Mouse (Mus musculus) lung, embryonic 16.5 days (tissue): Measurements from ENCODE around the gene Fbxl17. TPM values are rescaled to one million over a fixed set of nuclear protein-coding genes. Genes with fewer than 3 reads are reported as not detected.

ENCODE experiments used
- ATAC-seq: fragments of 200-750 bp; cut with Nextera tagmentation; 2 replicates; pipeline ENCODE4 v1.8.0; 2017; ENCODE audit warnings: low read depth, mild to moderate bottlenecking, moderate library complexity
- H3K27ac ChIP-seq: fragments of 300-500 bp; sonication (generic); 2 replicates; pipeline ENCODE4 v1.5.1; 2014; ENCODE audit warnings: mild to moderate bottlenecking, control low read depth, low read length
- H3K27me3 ChIP-seq: fragments of 300-500 bp; sonication (generic); 2 replicates; pipeline ENCODE4 v1.6.1; 2014; ENCODE audit warnings: low read depth, low read length, mixed read lengths; ENCODE audit not compliant: control insufficient read depth, insufficient read depth
- H3K36me3 ChIP-seq: fragments of 300-500 bp; sonication (generic); 2 replicates; pipeline ENCODE4 v1.6.1; 2014; ENCODE audit warnings: low read length; ENCODE audit not compliant: control insufficient read depth, insufficient read depth
- H3K4me1 ChIP-seq: fragments of 300-500 bp; sonication (generic); replicated peaks from 2 replicates; pipeline ENCODE4 v1.6.1; 2014; ENCODE audit warnings: low read length, mixed read lengths; ENCODE audit not compliant: control insufficient read depth, insufficient read depth
- H3K4me2 ChIP-seq: fragments of 300-500 bp; sonication (generic); 2 replicates; pipeline ENCODE4 v1.6.1; 2014; ENCODE audit warnings: low read depth, low read length, control low read depth
- H3K4me3 ChIP-seq: fragments of 300-500 bp; sonication (generic); 2 replicates; pipeline ENCODE4 v1.5.1; 2014; ENCODE audit warnings: mild to moderate bottlenecking, low read length, control low read depth
- H3K9ac ChIP-seq: fragments of 300-500 bp; sonication (generic); 2 replicates; pipeline ENCODE4 v1.6.1; 2014; ENCODE audit warnings: low read length, control low read depth
- H3K9me3 ChIP-seq: fragments of 300-500 bp; sonication (generic); 2 replicates; pipeline ENCODE4 v1.6.1; 2016; ENCODE audit warnings: low read length; ENCODE audit not compliant: control insufficient read depth
- WGBS: fragments of 180-500 bp; shearing (Covaris S2); extraction: QIAGEN DNeasy Blood & Tissue Kit; methylation state at CpG from one replicate; pipeline ENCODE4 v1.1.7; 2014; 5-methylcytosine and 5-hydroxymethylcytosine counted together
- polyA plus RNA-seq: library from polyadenylated mRNA; unstranded; fragments of >200 nt; fragmentation: Nextera tagmentation; extraction: Ambion mirVana; gene quantifications from 2 replicates; pipeline ENCODE4 v1.2.1, GENCODE M21; 2015

Fbxl17 gene
- polyA plus RNA-seq, 1 experiment from 2014 or later = 3.8 TPM

DNA sequence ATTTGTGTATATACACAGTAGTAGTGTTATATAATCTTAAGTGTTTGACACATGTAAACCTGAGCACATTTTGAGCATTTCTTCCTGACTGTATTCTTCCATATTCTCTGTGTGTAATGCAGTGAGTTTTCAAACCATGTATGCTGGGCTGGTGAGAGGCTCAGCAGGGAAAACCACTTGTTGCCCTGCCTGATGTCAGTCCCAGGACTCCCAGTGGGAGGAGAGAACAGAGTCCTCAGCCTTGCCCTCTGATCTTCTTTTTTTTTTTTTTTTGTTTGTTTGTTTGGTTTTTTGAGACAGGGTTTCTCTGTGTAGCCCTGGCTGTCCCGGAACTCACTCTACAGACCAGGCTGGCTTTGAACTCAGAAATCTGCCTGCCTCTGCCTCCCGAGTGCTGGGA lies 321.5 kb downstream of the Fbxl17 start:
- Histone ChIP-seq H3K4me3 (no peak overlapping the region), H3K27me3 (no peaks in the 10 kb centered on the region), H3K9ac (no peak overlapping the region), H3K27ac (no peak overlapping the region), H3K4me2 (no peak overlapping the region), H3K4me1 (no peaks in the 10 kb centered on the region), H3K36me3 (no peaks in the 10 kb centered on the region), H3K9me3 (no peaks in the 10 kb centered on the region)
- WGBS = 86% methylated on average over 2 of the region's 2 CpGs
- no peak for ATAC-seq

DNA sequence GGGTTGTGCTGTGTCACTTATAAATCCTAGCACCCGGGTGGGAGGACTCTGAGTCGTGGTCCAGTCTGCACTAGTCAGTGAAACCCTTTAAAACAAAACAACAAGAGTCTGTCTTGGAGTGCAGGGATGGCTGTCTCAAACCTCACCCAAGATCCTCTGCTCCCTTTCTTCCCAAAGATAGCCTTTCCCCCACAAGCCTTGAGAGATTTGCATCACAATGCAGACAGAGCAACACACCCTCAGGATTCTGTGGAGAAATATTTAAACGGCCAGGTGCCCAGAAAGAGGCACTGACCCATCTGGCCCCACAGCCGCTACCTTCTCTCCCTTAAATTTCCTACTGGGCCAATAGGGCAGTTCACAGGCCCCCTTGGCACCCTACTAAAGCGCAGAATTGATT lies 323.4 kb downstream of the Fbxl17 start:
- no peak overlapping the region for H3K4me3 ChIP-seq
- no peaks in the 10 kb centered on the region for H3K4me1 ChIP-seq
- H3K9ac ChIP-seq = no peak overlapping the region
- no peak for ATAC-seq
- no peak overlapping the region for H3K27ac ChIP-seq
- no peaks in the 10 kb centered on the region for H3K9me3 ChIP-seq
- WGBS = 75% methylated on average over 5 of the region's 5 CpGs
- H3K4me2 ChIP-seq = no peak overlapping the region
- H3K27me3 ChIP-seq = no peaks in the 10 kb centered on the region
- H3K36me3 ChIP-seq = no peaks in the 10 kb centered on the region

DNA sequence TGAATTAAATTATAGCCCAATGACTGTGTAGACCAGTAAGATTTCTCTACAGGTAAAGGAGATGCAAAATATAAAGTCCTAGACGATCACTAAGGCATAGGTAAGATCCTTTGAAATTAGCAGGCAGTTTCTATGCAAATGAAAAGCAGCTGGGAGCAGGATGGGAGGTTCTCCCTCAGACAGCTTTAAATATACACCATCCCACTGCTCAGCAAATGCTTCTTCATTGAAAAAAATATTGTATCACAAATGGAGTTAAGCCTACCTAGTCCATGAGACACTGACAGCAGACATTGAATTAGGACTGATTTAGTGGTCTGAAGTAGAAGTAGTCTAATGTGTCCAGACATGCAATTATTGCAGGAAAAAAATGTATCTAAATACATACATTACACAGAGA lies 327.1 kb downstream of the Fbxl17 start:
- Histone ChIP-seq H3K4me2 (no peak overlapping the region), H3K27me3 (no peaks in the 10 kb centered on the region), H3K9me3 (no peaks in the 10 kb centered on the region), H3K4me1 (no peaks in the 10 kb centered on the region), H3K4me3 (no peak overlapping the region), H3K9ac (no peak overlapping the region), H3K27ac (no peak overlapping the region), H3K36me3 (no peaks in the 10 kb centered on the region)
- WGBS = 60% methylated on average over 1 of the region's 1 CpGs
- no peak for ATAC-seq

DNA sequence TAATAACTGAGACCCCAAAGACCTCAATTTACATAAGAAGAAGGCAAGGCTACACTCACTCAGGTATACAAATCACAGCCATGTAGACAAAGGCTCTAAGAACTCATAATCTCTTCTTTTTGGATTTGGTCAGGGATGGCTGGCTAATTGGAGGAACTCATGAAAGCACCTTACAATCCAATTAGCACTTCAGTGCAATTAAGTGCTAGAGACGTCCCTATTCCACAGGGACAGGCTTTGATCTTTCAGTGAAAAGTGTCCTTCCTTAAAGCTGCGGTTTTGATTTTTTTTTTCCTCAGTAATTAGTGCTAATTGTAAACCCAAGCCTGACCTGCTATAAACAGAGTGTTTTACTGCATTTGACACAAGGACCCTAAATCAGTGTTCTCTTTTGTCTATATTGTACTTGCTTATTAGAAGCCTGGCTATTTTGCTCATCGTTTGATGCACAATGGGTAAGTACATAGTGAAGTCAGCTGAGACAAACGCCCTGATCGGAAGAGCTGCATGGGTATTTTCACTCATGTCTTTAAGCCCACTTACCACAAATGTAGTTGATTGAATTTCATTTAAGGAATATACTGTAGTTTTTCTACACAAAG lies 327.8 kb downstream of the Fbxl17 start:
- no peak for ATAC-seq
- Histone ChIP-seq H3K9me3 (no peaks in the 10 kb centered on the region), H3K27ac (no peak overlapping the region), H3K4me2 (no peak overlapping the region), H3K4me1 (no peaks in the 10 kb centered on the region), H3K36me3 (no peaks in the 10 kb centered on the region), H3K9ac (no peak overlapping the region), H3K27me3 (no peaks in the 10 kb centered on the region), H3K4me3 (no peak overlapping the region)
- WGBS = 61% methylated on average over 5 of the region's 5 CpGs

DNA sequence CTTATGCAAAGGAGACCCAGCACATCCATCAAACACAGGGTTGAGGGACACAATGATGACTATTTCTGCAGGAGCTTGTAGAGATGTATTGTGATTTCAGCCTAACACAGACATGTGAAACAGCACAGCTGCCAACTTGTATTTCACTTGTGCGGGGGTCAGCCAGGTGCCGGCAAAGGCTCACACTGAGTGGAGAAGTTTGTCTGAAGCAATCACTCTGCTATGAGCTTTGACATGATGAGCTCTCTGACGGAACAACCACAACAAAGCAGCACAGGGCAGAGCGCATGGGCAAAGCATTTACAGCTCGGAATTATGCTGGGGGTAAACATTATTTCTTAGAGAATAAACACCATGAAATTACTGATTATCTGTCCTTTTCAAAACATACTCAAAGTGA lies 328.6 kb downstream of the Fbxl17 start:
- H3K4me2 ChIP-seq = no peak overlapping the region
- H3K27ac ChIP-seq = no peak overlapping the region
- WGBS = 41% methylated on average over 5 of the region's 5 CpGs
- H3K27me3 ChIP-seq = no peaks in the 10 kb centered on the region
- no peaks in the 10 kb centered on the region for H3K9me3 ChIP-seq
- H3K36me3 ChIP-seq = no peaks in the 10 kb centered on the region
- H3K9ac ChIP-seq = no peak overlapping the region
- no peak overlapping the region for H3K4me3 ChIP-seq
- no peak for ATAC-seq
- H3K4me1 ChIP-seq = no peaks in the 10 kb centered on the region

DNA sequence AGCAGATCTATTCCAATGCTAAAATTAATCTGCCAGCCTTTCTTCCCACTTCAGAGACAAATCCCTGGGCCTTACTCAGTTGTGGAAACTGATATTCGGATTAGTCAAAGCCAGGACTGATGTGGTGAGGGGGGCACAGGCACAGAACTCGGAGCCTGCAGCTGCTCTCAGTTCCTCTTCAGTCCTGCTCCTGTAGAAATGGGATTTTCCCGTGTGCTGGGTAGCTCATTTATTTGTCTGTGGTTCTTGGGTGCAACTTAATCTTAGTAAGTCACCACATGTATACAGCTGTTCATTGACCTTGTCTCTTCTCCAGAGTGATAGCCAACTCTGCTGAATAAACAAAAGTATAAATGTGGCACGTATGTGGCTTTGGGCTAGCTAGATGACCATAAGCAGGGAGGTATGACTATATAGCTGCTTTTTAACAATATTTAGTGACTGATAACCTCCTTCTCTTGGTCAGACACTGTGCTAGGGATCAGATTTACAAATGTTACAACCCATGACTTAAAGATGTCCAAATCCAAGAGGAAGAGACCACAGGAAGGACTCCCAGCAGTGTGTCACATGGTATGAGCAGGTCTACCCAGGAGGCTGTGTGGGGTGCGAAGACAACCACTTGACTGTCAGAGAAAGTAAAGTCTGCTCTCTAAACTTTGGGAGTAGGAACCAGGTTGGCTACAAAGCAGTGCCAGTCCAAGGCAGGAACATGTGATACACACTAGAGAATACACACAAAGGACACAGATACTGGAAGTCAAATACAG lies 331.6 kb downstream of the Fbxl17 start:
- Histone ChIP-seq H3K36me3 (no peaks in the 10 kb centered on the region), H3K4me3 (no peak overlapping the region), H3K27ac (no peak overlapping the region), H3K4me2 (no peak overlapping the region), H3K27me3 (no peaks in the 10 kb centered on the region), H3K9me3 (no peaks in the 10 kb centered on the region), H3K9ac (no peak overlapping the region), H3K4me1 (no peaks in the 10 kb centered on the region)
- WGBS = 59% methylated on average over 5 of the region's 5 CpGs
- ATAC-seq = no peak

DNA sequence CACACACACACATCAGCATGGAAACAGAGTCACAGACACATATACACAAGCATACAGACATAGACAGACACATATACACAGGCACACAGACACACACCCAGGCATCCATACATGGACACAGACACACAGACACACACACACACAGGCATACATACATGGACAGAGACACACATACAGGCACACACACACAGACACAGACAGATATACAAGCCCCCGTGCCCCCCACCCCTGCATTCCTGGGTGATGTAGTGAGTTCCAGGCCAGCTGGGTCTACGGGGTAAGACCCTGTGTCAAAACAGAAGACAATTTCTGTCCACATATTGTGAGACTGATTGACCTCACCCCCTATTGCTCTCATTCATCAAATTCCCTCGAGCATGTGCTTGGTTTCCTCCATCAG lies 332.6 kb downstream of the Fbxl17 start:
- WGBS = 58% methylated on average over 3 of the region's 3 CpGs
- Histone ChIP-seq H3K9ac (no peak overlapping the region), H3K9me3 (no peaks in the 10 kb centered on the region), H3K4me3 (no peak overlapping the region), H3K36me3 (no peaks in the 10 kb centered on the region), H3K27ac (no peak overlapping the region), H3K27me3 (no peaks in the 10 kb centered on the region), H3K4me1 (no peaks in the 10 kb centered on the region), H3K4me2 (no peak overlapping the region)
- ATAC-seq = no peak

DNA sequence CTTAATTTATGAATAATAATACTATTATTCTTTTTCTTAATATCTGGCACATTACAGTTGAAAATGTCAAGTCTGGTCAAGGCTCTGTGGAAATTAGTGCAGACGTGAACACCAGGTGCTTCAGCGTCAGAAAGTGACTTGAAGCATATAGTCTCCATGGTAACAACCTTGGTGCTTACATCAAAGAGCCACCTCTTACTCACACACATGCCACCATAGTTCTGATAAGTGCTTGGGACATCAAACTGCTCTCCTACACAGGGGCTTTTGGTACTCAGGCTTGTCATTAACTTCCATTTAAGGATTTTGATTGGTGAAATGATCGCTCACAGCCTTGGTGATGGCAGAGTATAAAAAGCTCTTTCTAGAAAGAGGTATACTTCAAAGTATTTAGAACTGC lies 333.1 kb downstream of the Fbxl17 start:
- no peaks in the 10 kb centered on the region for H3K9me3 ChIP-seq
- H3K4me3 ChIP-seq = no peak overlapping the region
- ATAC-seq = no peak
- H3K9ac ChIP-seq = no peak overlapping the region
- no peak overlapping the region for H3K27ac ChIP-seq
- 58% methylated on average over 3 of the region's 3 CpGs for WGBS
- H3K4me1 ChIP-seq = no peaks in the 10 kb centered on the region
- H3K36me3 ChIP-seq = no peaks in the 10 kb centered on the region
- no peak overlapping the region for H3K4me2 ChIP-seq
- H3K27me3 ChIP-seq = no peaks in the 10 kb centered on the region

DNA sequence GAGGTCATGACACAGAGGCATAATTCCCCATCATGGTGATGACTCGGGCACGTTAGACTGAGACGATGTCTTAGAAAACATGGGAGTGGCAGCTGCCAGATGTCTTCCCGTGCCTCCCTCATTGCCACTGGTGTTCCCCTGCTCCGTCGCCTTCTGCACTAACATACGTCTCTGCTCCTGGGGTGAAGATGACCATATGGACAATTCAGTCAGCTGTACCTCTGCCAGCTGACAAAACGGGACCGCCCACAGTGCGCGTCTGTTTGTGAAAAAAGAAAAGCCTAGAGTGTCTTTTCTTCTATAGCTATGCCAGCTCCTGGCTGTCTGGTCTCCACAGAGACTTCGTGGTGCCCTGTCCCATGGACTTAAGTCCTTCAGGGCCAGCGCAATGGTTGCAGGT lies 334.0 kb downstream of the Fbxl17 start:
- no peaks in the 10 kb centered on the region for H3K27me3 ChIP-seq
- H3K9me3 ChIP-seq = no peaks in the 10 kb centered on the region
- H3K4me3 ChIP-seq = no peak overlapping the region
- no peak overlapping the region for H3K9ac ChIP-seq
- no peaks in the 10 kb centered on the region for H3K4me1 ChIP-seq
- no peak overlapping the region for H3K4me2 ChIP-seq
- ATAC-seq = no peak; the same call in 1 of the 2 replicates
- WGBS = 83% methylated on average over 13 of the region's 13 CpGs
- H3K36me3 ChIP-seq = no peaks in the 10 kb centered on the region
- H3K27ac ChIP-seq = no peak overlapping the region
